Mouse (Mus musculus): ENCODE data around the gene Grk1. TPM values are rescaled to one million over a fixed set of nuclear protein-coding genes. Genes with fewer than 3 reads are reported as not detected.

The Grk1 gene
- total RNA-seq, 2 experiments from 2014 or later: 0.02 to 0.05 TPM

Other genes with a start within 250 kb of the Grk1 start
- 100 to 1,000 TPM; 328 to 332 TPM for gene Lamp1, start 245.9 kb upstream of the Grk1 start, total RNA-seq (2021)
- 1 to 10 TPM; 2.8 to 2.9 TPM for gene Grtp1, start 204.5 kb upstream of the Grk1 start, total RNA-seq (2021)
- gene Adprhl1, start 150.9 kb upstream of the Grk1 start, total RNA-seq (2021): 100 to 1,000 TPM; 380 to 433 TPM
- gene Dcun1d2, start 117.0 kb upstream of the Grk1 start, total RNA-seq (2021): 10 to 100 TPM; 45.7 to 51.6 TPM
- gene Tmco3, start 116.9 kb upstream of the Grk1 start, total RNA-seq (2021): 10 to 100 TPM; 22.0 to 26.6 TPM
- 10 to 100 TPM; 40.4 to 45.5 TPM for gene Tfdp1, start 66.3 kb upstream of the Grk1 start, total RNA-seq (2021)
- not detected for gene Atp4b, start 8.3 kb upstream of the Grk1 start, total RNA-seq (2021)
- 10 to 100 TPM; 13.8 to 14.6 TPM for gene Tmem255b, start 30.1 kb downstream of the Grk1 start, total RNA-seq (2021)
- gene Gas6, start 89.4 kb downstream of the Grk1 start, total RNA-seq (2021): 100 to 1,000 TPM; 121 to 122 TPM
- gene 1700029H14Rik, start 157.4 kb downstream of the Grk1 start, total RNA-seq (2021): not detected